Mouse (Mus musculus): ENCODE measurements around the gene Bmp6. TPM values are rescaled to one million over a fixed set of nuclear protein-coding genes. Genes with fewer than 3 reads are reported as not detected.

Bmp6 gene
- polyA plus RNA-seq, 1 experiment: not detected

- Histone ChIP-seq H3K9me3 (peaks cover 5% of the 10 kb centered on the region; the same call in 1 of the 2 replicates), H3K4me3 (replicated peaks) (no peak overlapping the region), H3K27me3 (replicated peaks) (peaks cover 2% of the 10 kb centered on the region), H3K36me3 (replicated peaks; ENCODE audit: low read length) (peaks cover 29% of the 10 kb centered on the region), H3K4me1 (no peaks in the 10 kb centered on the region)
- TF ChIP-seq GATA1 (IDR thresholded peaks at IDR 0.05; ENCODE audit: borderline replicate concordance, low read length) (no peak), FLI1 (IDR thresholded peaks at IDR 0.05; ENCODE audit: low read length) (no peak)
These were observed 151.8 kb downstream of the Bmp6 start for GRCm38 (mm10) chr13:38496715-38497114.

- H3K4me3 ChIP-seq (replicated peaks): no peak overlapping the region
- no peak for TF ChIP-seq GATA1 (IDR thresholded peaks at IDR 0.05; ENCODE audit: borderline replicate concordance, low read length)
- no peak for TF ChIP-seq FLI1 (IDR thresholded peaks at IDR 0.05; ENCODE audit: low read length)
- peaks cover 5% of the 10 kb centered on the region; the same call in 1 of the 2 replicates for H3K9me3 ChIP-seq
- H3K27me3 ChIP-seq (replicated peaks): no peaks in the 10 kb centered on the region
- no peaks in the 10 kb centered on the region for H3K4me1 ChIP-seq
- peaks cover 75% of the 10 kb centered on the region for H3K36me3 ChIP-seq (replicated peaks; ENCODE audit: low read length)
These were observed 156.4 kb downstream of the Bmp6 start for GRCm38 (mm10) chr13:38501314-38501713.

- Histone ChIP-seq H3K4me1 (no peaks in the 10 kb centered on the region), H3K27me3 (replicated peaks) (no peaks in the 10 kb centered on the region), H3K4me3 (replicated peaks) (no peak overlapping the region), H3K9me3 (no peaks in the 10 kb centered on the region), H3K36me3 (replicated peaks; ENCODE audit: low read length) (peaks cover 94% of the 10 kb centered on the region)
- no peak for TF ChIP-seq GATA1 (IDR thresholded peaks at IDR 0.05; ENCODE audit: borderline replicate concordance, low read length)
- no peak for TF ChIP-seq FLI1 (IDR thresholded peaks at IDR 0.05; ENCODE audit: low read length)
These were observed 158.4 kb downstream of the Bmp6 start for GRCm38 (mm10) chr13:38503137-38503849.

- peaks cover 3% of the 10 kb centered on the region; the same call in 1 of the 2 replicates for H3K4me1 ChIP-seq
- no peaks in the 10 kb centered on the region for H3K9me3 ChIP-seq
- no peaks in the 10 kb centered on the region for H3K27me3 ChIP-seq (replicated peaks)
- no peak for TF ChIP-seq GATA1 (IDR thresholded peaks at IDR 0.05; ENCODE audit: borderline replicate concordance, low read length)
- TF ChIP-seq FLI1 (IDR thresholded peaks at IDR 0.05; ENCODE audit: low read length): no peak
- H3K4me3 ChIP-seq (replicated peaks): no peak overlapping the region
- peaks cover 94% of the 10 kb centered on the region for H3K36me3 ChIP-seq (replicated peaks; ENCODE audit: low read length)
These were observed 161.4 kb downstream of the Bmp6 start for GRCm38 (mm10) chr13:38506320-38506719.

- H3K9me3 ChIP-seq: no peaks in the 10 kb centered on the region
- TF ChIP-seq FLI1 (IDR thresholded peaks at IDR 0.05; ENCODE audit: low read length): no peak
- no peak for TF ChIP-seq GATA1 (IDR thresholded peaks at IDR 0.05; ENCODE audit: borderline replicate concordance, low read length)
- peaks cover 94% of the 10 kb centered on the region for H3K36me3 ChIP-seq (replicated peaks; ENCODE audit: low read length)
- no peak overlapping the region for H3K4me3 ChIP-seq (replicated peaks)
- no peaks in the 10 kb centered on the region for H3K27me3 ChIP-seq (replicated peaks)
- H3K4me1 ChIP-seq: peaks cover 7% of the 10 kb centered on the region
These were observed 162.0 kb downstream of the Bmp6 start for GRCm38 (mm10) chr13:38506936-38507335.

- Histone ChIP-seq H3K36me3 (replicated peaks; ENCODE audit: low read length) (peaks cover 94% of the 10 kb centered on the region), H3K9me3 (no peaks in the 10 kb centered on the region), H3K4me3 (replicated peaks) (no peak overlapping the region), H3K4me1 (peaks cover 33% of the 10 kb centered on the region), H3K27me3 (replicated peaks) (no peaks in the 10 kb centered on the region)
- TF ChIP-seq GATA1 (IDR thresholded peaks at IDR 0.05; ENCODE audit: borderline replicate concordance, low read length) (no peak), FLI1 (IDR thresholded peaks at IDR 0.05; ENCODE audit: low read length) (no peak)
These were observed 164.9 kb downstream of the Bmp6 start for GRCm38 (mm10) chr13:38509681-38510341.

GRCm38 (mm10) chr13:38511979-38512378, 167.1 kb downstream of the Bmp6 start:
- Histone ChIP-seq H3K4me3 (replicated peaks) (no peak overlapping the region), H3K4me1 (peaks cover 33% of the 10 kb centered on the region), H3K36me3 (replicated peaks; ENCODE audit: low read length) (peaks cover 94% of the 10 kb centered on the region), H3K9me3 (no peaks in the 10 kb centered on the region), H3K27me3 (replicated peaks) (no peaks in the 10 kb centered on the region)
- TF ChIP-seq GATA1 (IDR thresholded peaks at IDR 0.05; ENCODE audit: borderline replicate concordance, low read length): no peak
- TF ChIP-seq FLI1 (IDR thresholded peaks at IDR 0.05; ENCODE audit: low read length): no peak

GRCm38 (mm10) chr13:38513921-38514320, 169.0 kb downstream of the Bmp6 start:
- no peak overlapping the region for H3K4me3 ChIP-seq (replicated peaks)
- H3K27me3 ChIP-seq (replicated peaks): no peaks in the 10 kb centered on the region
- H3K4me1 ChIP-seq: peaks cover 33% of the 10 kb centered on the region
- no peak for TF ChIP-seq FLI1 (IDR thresholded peaks at IDR 0.05; ENCODE audit: low read length)
- no peak for TF ChIP-seq GATA1 (IDR thresholded peaks at IDR 0.05; ENCODE audit: borderline replicate concordance, low read length)
- peaks cover 96% of the 10 kb centered on the region for H3K36me3 ChIP-seq (replicated peaks; ENCODE audit: low read length)
- H3K9me3 ChIP-seq: no peaks in the 10 kb centered on the region

GRCm38 (mm10) chr13:38515431-38515830, 170.5 kb downstream of the Bmp6 start:
- H3K36me3 ChIP-seq (replicated peaks; ENCODE audit: low read length): peaks cover 96% of the 10 kb centered on the region
- TF ChIP-seq GATA1 (IDR thresholded peaks at IDR 0.05; ENCODE audit: borderline replicate concordance, low read length) (no peak), FLI1 (IDR thresholded peaks at IDR 0.05; ENCODE audit: low read length) (no peak)

GRCm38 (mm10) chr13:38515845-38516244, 170.9 kb downstream of the Bmp6 start:
- no peak overlapping the region for H3K4me3 ChIP-seq (replicated peaks)
- peaks cover 35% of the 10 kb centered on the region for H3K4me1 ChIP-seq
- H3K27me3 ChIP-seq (replicated peaks): no peaks in the 10 kb centered on the region
- TF ChIP-seq FLI1 (IDR thresholded peaks at IDR 0.05; ENCODE audit: low read length) (no peak), GATA1 (IDR thresholded peaks at IDR 0.05; ENCODE audit: borderline replicate concordance, low read length) (no peak)
- H3K36me3 ChIP-seq (replicated peaks; ENCODE audit: low read length): peaks cover 96% of the 10 kb centered on the region
- no peaks in the 10 kb centered on the region for H3K9me3 ChIP-seq

More at GRCm38 (mm10) chr13:38515431-38515830, 170.5 kb downstream of the Bmp6 start:
- Histone ChIP-seq H3K4me3 (replicated peaks) (no peak overlapping the region), H3K27me3 (replicated peaks) (no peaks in the 10 kb centered on the region), H3K4me1 (peaks cover 34% of the 10 kb centered on the region), H3K9me3 (no peaks in the 10 kb centered on the region)
